Mouse (Mus musculus): ENCODE data around the gene N4bp3.

- TF ChIP-seq EP300 (IDR thresholded peaks at IDR 0.05; ENCODE audit: insufficient read depth, low read depth, low read length): no peak
- TF ChIP-seq POLR2A (IDR thresholded peaks at IDR 0.05; ENCODE audit: insufficient read depth, low read length): no peak
- no peak for TF ChIP-seq CTCF (IDR thresholded peaks at IDR 0.05; ENCODE audit: low read depth, low read length)
Observed at GRCm38 (mm10) chr11:51640748-51641147, 9.9 kb downstream of the N4bp3 start.
